Mouse (Mus musculus) adrenal gland, adult (tissue): ENCODE data around the gene Ndufs7.
"Not testable (repeated sequence)": the region's sequence is repeated elsewhere in the genome, so short reads cannot be mapped to it uniquely, and the experiment has no call there.

ENCODE experiments used
- DNase-seq, 2 experiments: peaks; one replicate each; pipeline ENCODE4 v3.0.0; 2022 to 2023; ENCODE audit warnings: low spot score in 1 of 2; ENCODE audit not compliant: inconsistent age in 2 of 2

The Ndufs7 gene

GRCm38 (mm10) chr10:80242088-80242487, 6.8 kb upstream of the Ndufs7 start:
- no peak for DNase-seq

GRCm38 (mm10) chr10:80242607-80243006, 6.3 kb upstream of the Ndufs7 start:
- DNase-seq = no peak

- peak; percentile 39 to 65 for DNase-seq
These were observed 4.0 kb upstream of the Ndufs7 start for GRCm38 (mm10) chr10:80244791-80245399.

GRCm38 (mm10) chr10:80245600-80245999, 3.3 kb upstream of the Ndufs7 start:
- DNase-seq = peak; percentile 77 to 95

GRCm38 (mm10) chr10:80247849-80248248, 1.1 kb upstream of the Ndufs7 start:
- peak; percentile 27 to 66 for DNase-seq

GRCm38 (mm10) chr10:80248437-80248836, 484 bp upstream of the Ndufs7 start:
- DNase-seq = not testable (repeated sequence)

GRCm38 (mm10) chr10:80250059-80250458, 1.1 kb downstream of the Ndufs7 start:
- DNase-seq = no peak

- peak in 1 of 2 experiments; percentile 40 for DNase-seq
These were observed 1.7 kb downstream of the Ndufs7 start for GRCm38 (mm10) chr10:80250573-80250972.

GRCm38 (mm10) chr10:80252011-80252410, 3.1 kb downstream of the Ndufs7 start:
- DNase-seq = no peak

- no peak for DNase-seq
These were observed 3.8 kb downstream of the Ndufs7 start for GRCm38 (mm10) chr10:80252493-80253274.

GRCm38 (mm10) chr10:80253551-80253950, 4.6 kb downstream of the Ndufs7 start:
- peak in 1 of 2 experiments; percentile 29 for DNase-seq

GRCm38 (mm10) chr10:80254331-80255297, 5.7 kb downstream of the Ndufs7 start:
- DNase-seq = peak in 1 of 2 experiments; percentile 51

- peak; percentile 70 to 88 for DNase-seq
These were observed 7.1 kb downstream of the Ndufs7 start for GRCm38 (mm10) chr10:80255881-80256535.

GRCm38 (mm10) chr10:80257936-80258335, 9.0 kb downstream of the Ndufs7 start:
- peak in 1 of 2 experiments; percentile 58 for DNase-seq

GRCm38 (mm10) chr10:80258752-80259462, 10.0 kb downstream of the Ndufs7 start:
- DNase-seq = peak; percentile 76 to 88

- peak in 1 of 2 experiments; percentile 89 for DNase-seq
These were observed 10.5 kb downstream of the Ndufs7 start for GRCm38 (mm10) chr10:80259463-80259805.

GRCm38 (mm10) chr10:80259861-80260641, 11.1 kb downstream of the Ndufs7 start:
- peak; percentile 87 to 93 for DNase-seq

- DNase-seq = peak; percentile 99
These were observed 12.0 kb downstream of the Ndufs7 start, which contains the start of the genes Gamt and Dazap1 for GRCm38 (mm10) chr10:80260642-80261584. TSS of gene Gamt (minus strand) at chr10:80261012. TSS of gene Dazap1 (plus strand) at chr10:80261486.
